17 mouse cellular contexts compared by ENCODE assay signal in the genomic region with DNA sequence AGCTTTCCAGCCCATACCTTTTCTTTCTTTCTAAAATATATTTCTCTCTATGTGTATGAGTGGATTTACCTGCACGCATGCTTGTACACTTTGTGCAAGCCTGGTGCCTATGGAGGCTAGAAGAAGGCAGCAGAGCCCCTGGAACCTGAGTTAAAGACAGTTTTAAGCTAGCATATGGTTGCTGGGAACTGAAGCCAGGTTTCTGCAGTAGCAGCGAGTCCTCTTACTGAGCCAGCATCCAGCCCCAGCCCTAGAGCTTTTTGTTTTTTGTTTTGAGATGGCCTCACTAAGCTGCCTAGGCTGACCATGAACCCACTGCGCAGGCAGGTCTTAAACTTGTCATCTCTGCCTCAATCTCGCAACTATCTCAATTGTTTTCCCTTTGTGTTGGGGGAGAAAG. TPM values are rescaled to one million over a fixed set of nuclear protein-coding genes. Genes with fewer than 3 reads are reported as not detected.
DNase-seq lines count a peak whose midpoint lies in the region; TF ChIP-seq lines count a peak whose summit lies in the region.
"Had no signal": no experiment of that assay in that cellular context is flagged by ENCODE, and none has a peak within 500 bp of the region (broad histone marks: within the 10 kb centered on the region; RNA-seq: fewer than 3 reads in every experiment).

No protein-coding gene starts in this region.

- WGBS in lung, adult 2 months: 86% methylated on average over 4 of the region's 4 CpGs

- peak; percentile 47 for DNase-seq in cerebellum, adult 11-12 months
- no peak for DNase-seq in cerebellum, adult 8-10 months
- DNase-seq in brain, adult 2 months (ENCODE audit: low read depth, low spot score): peak; percentile 75
- peak; percentile 45 for DNase-seq in cerebellum, adult 9-10 months
- DNase-seq in urinary bladder, postnatal 4 days (ENCODE audit: low spot score in 2 of 2): no peak
- DNase-seq in lung, adult 2 months: no peak
- DNase-seq: adrenal gland, adult 8-10 months; adrenal gland, postnatal 36 days; embryo, embryonic 11 days; gastrocnemius, adult 2 months; gastrocnemius, postnatal 25 days; heart, postnatal 4 days had no signal

- TF ChIP-seq CTCF in lung, adult 2 months (IDR thresholded peaks at IDR 0.05; ENCODE audit: insufficient read depth, low read length): no peak

- H3K4me1 ChIP-seq in lung, adult 2 months (ENCODE audit: control insufficient read depth, insufficient read depth, low read length): no peaks in the 10 kb centered on the region
- H3K4me1 ChIP-seq: embryonic facial prominence, embryonic 15.5 days; forebrain, embryonic 10.5 days; heart, embryonic 12.5 days; hindbrain, embryonic 12.5 days had no signal

- no peak overlapping the region for H3K4me3 ChIP-seq in lung, adult 2 months (replicated peaks; ENCODE audit: extremely low read depth, low read depth, low read length)
- H3K4me3 ChIP-seq: embryonic facial prominence, embryonic 15.5 days; erythroblast, embryonic 14.5 days; forebrain, embryonic 10.5 days; gastrocnemius, adult 2 months; heart, embryonic 12.5 days; hindbrain, embryonic 12.5 days had no signal

- TF ChIP-seq POLR2A in lung, adult 2 months (IDR thresholded peaks at IDR 0.05; ENCODE audit: borderline replicate concordance, extremely low read depth, low read depth, low read length): no peak

RNA-seq across cellular contexts. Expression of gene Tbc1d25, which starts 11.5 kb away (rescaled TPM):
- polyA plus RNA-seq in lung, adult 2 months (2012; rRNA removed): 16.6 and 21.0 TPM in 2 replicates

RNA-seq across cellular contexts. Expression of gene Rbm3, which starts 18.8 kb away (rescaled TPM):
- 60.2 and 92.3 TPM in 2 replicates for polyA plus RNA-seq in lung, adult 2 months (2012; rRNA removed)

RNA-seq across cellular contexts. Expression of gene Ebp, which starts 28.8 kb away (rescaled TPM):
- 104 and 106 TPM in 2 replicates for polyA plus RNA-seq in lung, adult 2 months (2012; rRNA removed)

RNA-seq across cellular contexts. Expression of gene Wdr13, which starts 31.8 kb away (rescaled TPM):
- 137 and 139 TPM in 2 replicates for polyA plus RNA-seq in lung, adult 2 months (2012; rRNA removed)

RNA-seq across cellular contexts. Expression of gene Porcn, which starts 41.9 kb away (rescaled TPM):
- 79.5 and 86.0 TPM in 2 replicates for polyA plus RNA-seq in lung, adult 2 months (2012; rRNA removed)

Comparison
In these comparisons a context has a peak if more than half of its experiments do, and no peak if none do; other contexts are left out.
1. DNase-seq: peak in cerebellum, adult 11-12 months (single experiment), brain, adult 2 months (single experiment) and cerebellum, adult 9-10 months (single experiment); none in cerebellum, adult 8-10 months (single experiment), urinary bladder, postnatal 4 days (0 of 2) and lung, adult 2 months (single experiment).